Mouse (Mus musculus) lung, postnatal 0 days (tissue): ENCODE measurements around the gene Hps4.

ENCODE experiments used
- CTCF ChIP-seq: IDR thresholded peaks from 2 replicates; pipeline ENCODE4 v1.5.1; 2016; ENCODE audit warnings: antibody characterized with exemption, mild to moderate bottlenecking
- EP300 ChIP-seq: IDR thresholded peaks from 2 replicates; pipeline ENCODE4 v1.6.1; 2016; ENCODE audit warnings: antibody characterized with exemption, mild to moderate bottlenecking, control low read depth

DNA sequence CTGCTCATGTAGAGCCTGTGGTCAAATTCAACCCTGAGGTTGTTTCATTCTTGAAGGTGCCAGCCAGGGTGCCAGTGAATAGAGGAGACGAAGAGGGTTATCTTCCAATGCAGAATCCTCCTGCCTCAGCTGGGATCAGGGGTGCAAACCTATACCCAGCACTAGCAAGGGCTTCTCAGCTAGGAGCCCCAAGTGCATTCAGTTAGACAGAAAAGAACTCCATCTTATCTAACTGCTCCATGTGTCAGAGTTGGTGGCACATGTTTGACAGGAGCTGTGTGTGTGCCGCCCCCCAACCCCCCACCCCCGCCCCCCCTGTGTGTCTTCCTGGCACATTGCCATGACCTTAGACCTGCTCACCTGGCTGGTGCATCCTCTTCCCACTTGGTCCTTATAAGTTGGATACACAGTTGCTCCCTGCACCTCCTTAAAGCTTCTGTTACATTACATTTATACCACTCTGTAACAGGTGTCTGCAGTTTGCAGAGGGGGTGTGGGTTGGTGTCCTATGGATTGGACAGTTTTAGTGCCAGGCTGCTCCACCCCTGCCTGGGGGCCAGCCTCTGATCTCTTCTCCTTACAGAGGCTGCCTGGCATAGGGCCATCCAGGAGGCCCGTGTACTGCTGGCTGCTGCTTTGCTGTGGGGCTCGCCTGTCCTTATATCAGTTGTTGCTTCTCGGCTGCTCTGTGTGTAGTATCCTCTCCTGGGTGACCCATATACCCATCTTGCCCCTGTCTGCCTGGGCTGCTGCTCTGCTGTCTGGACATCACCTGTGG, 46.3 kb upstream of the Hps4 start:
- TF ChIP-seq EP300 (no peak), CTCF (no peak)
